Mouse (Mus musculus): Measurements from ENCODE around the gene Gm28043. TPM values are rescaled to one million over a fixed set of nuclear protein-coding genes. Genes with fewer than 3 reads are reported as not detected.

Gm28043 gene
- total and polyA plus RNA-seq, 3 experiments: 3.6 to 4.2 (median 3.7) TPM

DNA sequence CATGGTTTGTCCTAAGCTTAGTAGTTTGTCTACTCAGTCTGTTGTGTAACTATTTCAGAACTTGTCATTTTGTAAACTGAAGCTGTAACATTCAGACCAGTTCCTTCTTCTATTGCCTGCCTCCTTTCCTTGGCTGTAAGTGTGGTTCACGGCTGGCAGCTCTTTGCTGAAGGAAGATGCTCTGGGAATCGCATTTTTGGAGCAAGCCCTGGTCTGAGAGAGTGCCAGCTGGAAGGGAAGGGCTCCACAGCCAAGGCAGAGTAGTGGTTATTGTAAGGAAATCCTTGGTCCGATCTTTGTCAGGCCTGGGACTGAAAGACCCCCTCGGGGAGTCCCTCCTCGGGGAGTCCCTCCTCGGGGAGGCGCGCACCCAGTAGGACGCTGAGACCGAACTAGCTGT is 73.9 kb downstream of the Gm28043 start:
- no peak overlapping the region for H3K27ac ChIP-seq (ENCODE audit: insufficient read depth, low read depth)
- H3K36me3 ChIP-seq (replicated peaks in 1 of 2; ENCODE audit: control insufficient read depth in 1 of 2, insufficient read depth in 1 of 2, low read length in 1 of 2): peaks cover 73 to 88% of the 10 kb centered on the region in 2 experiments
- no peaks in the 10 kb centered on the region for H3K79me2 ChIP-seq (replicated peaks; ENCODE audit: control insufficient read depth, extremely low read depth, insufficient read depth, poor library complexity, severe bottlenecking)
- no peak overlapping the region for H3K9ac ChIP-seq (ENCODE audit: insufficient read depth, low read depth)
- DNase-seq (ENCODE audit: extremely low read depth): no peak
- H3K4me3 ChIP-seq (replicated peaks in 1 of 3; ENCODE audit: low read depth in 2 of 3, low read length in 2 of 3, poor library complexity in 1 of 3): no peak overlapping the region
- no peaks in the 10 kb centered on the region for H3K27me3 ChIP-seq (replicated peaks)
- no peak for TF ChIP-seq ETS1 (conservative IDR thresholded peaks at IDR 0.05; ENCODE audit: low read depth, low read length)
- TF ChIP-seq RAD21 (IDR thresholded peaks at IDR 0.05; ENCODE audit: low read depth, low read length): no peak
- no peak for TF ChIP-seq NELFE (IDR thresholded peaks at IDR 0.05; ENCODE audit: low read depth, low read length)
- TF ChIP-seq POLR2AphosphoS2 (IDR thresholded peaks at IDR 0.05; ENCODE audit: low read depth, low read length): no peak
- no peak for TF ChIP-seq BHLHE40 (IDR thresholded peaks at IDR 0.05; ENCODE audit: low read depth, low read length)
- TF ChIP-seq MAZ (IDR thresholded peaks at IDR 0.05; ENCODE audit: low read depth, low read length): no peak
- TF ChIP-seq POLR2A (IDR thresholded peaks at IDR 0.05; ENCODE audit: low read depth, low read length): no peak
- TF ChIP-seq GABPA (IDR thresholded peaks at IDR 0.05; ENCODE audit: insufficient replicate concordance, low read depth, low read length): no peak
- no peak for TF ChIP-seq IRF4 (IDR thresholded peaks at IDR 0.05; ENCODE audit: low read depth, low read length)
- TF ChIP-seq CTCF (conservative IDR thresholded peaks at IDR 0.05 in 1 of 2, IDR thresholded peaks at IDR 0.05 in 1 of 2; ENCODE audit: low read depth in 2 of 2, low read length in 2 of 2): no peak
- TF ChIP-seq USF1 (IDR thresholded peaks at IDR 0.05; ENCODE audit: low read depth, low read length): no peak
- no peak for TF ChIP-seq MYC (IDR thresholded peaks at IDR 0.05; ENCODE audit: low read depth, low read length)
- dilution Hi-C loops (cut with MboI; ENCODE audit: extremely low pct_ligation_motif_present, extremely low pct_unique_long_range_greater_than_20kb, low sequenced_read_pairs) (no loop called here), in situ Hi-C loops (cut with MboI; ENCODE audit: low pct_ligation_motif_present, low pct_unique_long_range_greater_than_20kb, low sequenced_read_pairs) (no loop called here)
- no peak overlapping the region for H3K4me2 ChIP-seq (ENCODE audit: insufficient read depth, low read depth, poor library complexity, severe bottlenecking)
- H3K4me1 ChIP-seq (ENCODE audit: control insufficient read depth in 1 of 2, insufficient read depth in 2 of 2): peaks cover 0 to 33% of the 10 kb centered on the region in 2 experiments; a peak in 2 of 4 replicates
- peaks cover 8% of the 10 kb centered on the region for H3K9me3 ChIP-seq (replicated peaks; ENCODE audit: low read length)

- in situ Hi-C loops (cut with MboI; ENCODE audit: low pct_ligation_motif_present, low pct_unique_long_range_greater_than_20kb, low sequenced_read_pairs): no loop called here
- DNase-seq (ENCODE audit: extremely low read depth): no peak
- H3K9me3 ChIP-seq (replicated peaks; ENCODE audit: low read length): peaks cover 8% of the 10 kb centered on the region
- no peak for TF ChIP-seq KAT2A (IDR thresholded peaks at IDR 0.05; ENCODE audit: insufficient replicate concordance, low read length)
- H3K4me1 ChIP-seq (ENCODE audit: control insufficient read depth in 1 of 2, insufficient read depth in 2 of 2): peaks cover 5 to 50% of the 10 kb centered on the region in 2 experiments; a peak in 3 of 4 replicates
- no peak overlapping the region for H3K9ac ChIP-seq (ENCODE audit: insufficient read depth, low read depth)
- H3K4me2 ChIP-seq (ENCODE audit: insufficient read depth, low read depth, poor library complexity, severe bottlenecking): no peak overlapping the region
- H3K27ac ChIP-seq (ENCODE audit: insufficient read depth, low read depth): no peak overlapping the region
- H3K4me3 ChIP-seq (replicated peaks in 1 of 3; ENCODE audit: low read depth in 2 of 3, low read length in 2 of 3, poor library complexity in 1 of 3): no peak overlapping the region
- dilution Hi-C loops (cut with MboI; ENCODE audit: extremely low pct_ligation_motif_present, extremely low pct_unique_long_range_greater_than_20kb, low sequenced_read_pairs): no loop called here
- H3K27me3 ChIP-seq (replicated peaks): no peaks in the 10 kb centered on the region
- H3K36me3 ChIP-seq (replicated peaks in 1 of 2; ENCODE audit: control insufficient read depth in 1 of 2, insufficient read depth in 1 of 2, low read length in 1 of 2): peaks cover 74 to 88% of the 10 kb centered on the region in 2 experiments
- H3K79me2 ChIP-seq (replicated peaks; ENCODE audit: control insufficient read depth, extremely low read depth, insufficient read depth, poor library complexity, severe bottlenecking): no peaks in the 10 kb centered on the region
These were observed 75.6 kb downstream of the Gm28043 start for GRCm38 (mm10) chr17:29690257-29690656.

- H3K4me3 ChIP-seq (replicated peaks in 1 of 3; ENCODE audit: low read depth in 2 of 3, low read length in 2 of 3, poor library complexity in 1 of 3): no peak overlapping the region
- peaks cover 5 to 47% of the 10 kb centered on the region in 2 experiments; a peak in 3 of 4 replicates for H3K4me1 ChIP-seq (ENCODE audit: control insufficient read depth in 1 of 2, insufficient read depth in 2 of 2)
- dilution Hi-C loops (cut with MboI; ENCODE audit: extremely low pct_ligation_motif_present, extremely low pct_unique_long_range_greater_than_20kb, low sequenced_read_pairs) (no loop called here), in situ Hi-C loops (cut with MboI; ENCODE audit: low pct_ligation_motif_present, low pct_unique_long_range_greater_than_20kb, low sequenced_read_pairs) (no loop called here)
- H3K9me3 ChIP-seq (replicated peaks; ENCODE audit: low read length): peaks cover 7% of the 10 kb centered on the region
- H3K36me3 ChIP-seq (replicated peaks in 1 of 2; ENCODE audit: control insufficient read depth in 1 of 2, insufficient read depth in 1 of 2, low read length in 1 of 2): peaks cover 70 to 85% of the 10 kb centered on the region in 2 experiments
- TF ChIP-seq JUND (conservative IDR thresholded peaks at IDR 0.05; ENCODE audit: low read depth, low read length) (no peak), IRF4 (IDR thresholded peaks at IDR 0.05; ENCODE audit: low read depth, low read length) (no peak), MXI1 (IDR thresholded peaks at IDR 0.05; ENCODE audit: low read depth, low read length) (no peak), TCF12 (IDR thresholded peaks at IDR 0.05; ENCODE audit: low read depth, low read length) (no peak), MAX (IDR thresholded peaks at IDR 0.05; ENCODE audit: low read length) (no peak), POLR2A (IDR thresholded peaks at IDR 0.05; ENCODE audit: low read depth, low read length) (no peak), ZC3H11A (IDR thresholded peaks at IDR 0.05; ENCODE audit: low read depth, low read length) (no peak), CHD2 (IDR thresholded peaks at IDR 0.05; ENCODE audit: low read length) (no peak), EP300 (IDR thresholded peaks at IDR 0.05; ENCODE audit: low read length) (no peak)
- no peaks in the 10 kb centered on the region for H3K27me3 ChIP-seq (replicated peaks)
- no peak for DNase-seq (ENCODE audit: extremely low read depth)
- H3K27ac ChIP-seq (ENCODE audit: insufficient read depth, low read depth): no peak overlapping the region
- no peak overlapping the region for H3K9ac ChIP-seq (ENCODE audit: insufficient read depth, low read depth)
- no peaks in the 10 kb centered on the region for H3K79me2 ChIP-seq (replicated peaks; ENCODE audit: control insufficient read depth, extremely low read depth, insufficient read depth, poor library complexity, severe bottlenecking)
- H3K4me2 ChIP-seq (ENCODE audit: insufficient read depth, low read depth, poor library complexity, severe bottlenecking): no peak overlapping the region
These were observed 78.2 kb downstream of the Gm28043 start for GRCm38 (mm10) chr17:29692827-29693226.
